Mouse (Mus musculus) limb, embryonic 10.5 days (tissue): Measurements from ENCODE around the gene Mcf2l. TPM values are rescaled to one million over a fixed set of nuclear protein-coding genes. Genes with fewer than 3 reads are reported as not detected.

Experiments used
- DNase-seq: peaks from one replicate; pipeline ENCODE4 v3.0.0-alpha.2; 2017; ENCODE audit warnings: low spot score
- H3K27ac ChIP-seq: fragments of 300-500 bp; sonication (generic); 2 replicates; pipeline ENCODE4 v1.5.1; 2016; ENCODE audit warnings: mild to moderate bottlenecking
- H3K27me3 ChIP-seq: fragments of 300-500 bp; sonication (generic); 2 replicates; pipeline ENCODE4 v1.6.1; 2016; ENCODE audit warnings: low read depth, mild to moderate bottlenecking; ENCODE audit not compliant: poor library complexity, severe bottlenecking
- H3K36me3 ChIP-seq: fragments of 300-500 bp; sonication (generic); 2 replicates; pipeline ENCODE4 v1.6.1; 2016; ENCODE audit warnings: mild to moderate bottlenecking, moderate library complexity
- H3K4me1 ChIP-seq: fragments of 300-500 bp; sonication (generic); 2 replicates; pipeline ENCODE4 v1.6.1; 2016
- H3K4me3 ChIP-seq: fragments of 300-500 bp; sonication (generic); 2 replicates; pipeline ENCODE4 v1.5.1; 2016; ENCODE audit warnings: mild to moderate bottlenecking, moderate library complexity
- H3K9me3 ChIP-seq: fragments of 300-500 bp; sonication (generic); replicated peaks from 2 replicates; pipeline ENCODE4 v1.6.1; 2016; ENCODE audit warnings: mild to moderate bottlenecking
- WGBS: fragments of 180-500 bp; shearing (Covaris S2); methylation state at CpG from one replicate; pipeline ENCODE4 v1.1.7; 2016; 5-methylcytosine and 5-hydroxymethylcytosine counted together
- polyA plus RNA-seq: library from polyadenylated mRNA; unstranded; fragments of >200 nt; fragmentation: Nextera tagmentation; extraction: Ambion mirVana; gene quantifications from 2 replicates; pipeline ENCODE4 v1.2.1, GENCODE M21; 2016

Gene Mcf2l
- polyA plus RNA-seq, 1 experiment from 2014 or later: 10.3 TPM

DNA sequence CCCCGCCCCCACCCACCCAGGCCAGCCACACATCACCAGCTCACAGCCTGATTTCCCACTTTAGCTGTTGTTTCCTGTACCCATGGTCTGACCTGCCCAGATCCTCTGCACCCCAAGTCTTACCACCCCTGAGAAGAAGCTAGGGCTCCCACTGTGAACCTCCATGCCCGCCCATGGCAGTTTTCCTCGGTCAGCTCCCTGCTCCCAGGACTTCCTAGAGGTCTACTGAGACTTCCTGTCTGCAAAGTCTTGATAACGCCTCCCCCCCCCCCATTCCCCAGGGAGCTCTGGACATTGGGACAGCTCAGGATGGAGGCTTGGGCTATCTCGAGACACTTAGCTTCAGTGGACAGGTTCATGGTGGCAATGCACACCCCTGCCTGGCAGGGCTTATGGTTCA lies 31.5 kb downstream of the Mcf2l start:
- Histone ChIP-seq H3K9me3 (no peaks in the 10 kb centered on the region), H3K27me3 (no peaks in the 10 kb centered on the region), H3K4me1 (peaks cover 19% of the 10 kb centered on the region), H3K4me3 (no peak overlapping the region), H3K36me3 (no peaks in the 10 kb centered on the region), H3K27ac (no peak overlapping the region)
- DNase-seq: no peak
- 78% methylated on average over 5 of the region's 5 CpGs for WGBS

DNA sequence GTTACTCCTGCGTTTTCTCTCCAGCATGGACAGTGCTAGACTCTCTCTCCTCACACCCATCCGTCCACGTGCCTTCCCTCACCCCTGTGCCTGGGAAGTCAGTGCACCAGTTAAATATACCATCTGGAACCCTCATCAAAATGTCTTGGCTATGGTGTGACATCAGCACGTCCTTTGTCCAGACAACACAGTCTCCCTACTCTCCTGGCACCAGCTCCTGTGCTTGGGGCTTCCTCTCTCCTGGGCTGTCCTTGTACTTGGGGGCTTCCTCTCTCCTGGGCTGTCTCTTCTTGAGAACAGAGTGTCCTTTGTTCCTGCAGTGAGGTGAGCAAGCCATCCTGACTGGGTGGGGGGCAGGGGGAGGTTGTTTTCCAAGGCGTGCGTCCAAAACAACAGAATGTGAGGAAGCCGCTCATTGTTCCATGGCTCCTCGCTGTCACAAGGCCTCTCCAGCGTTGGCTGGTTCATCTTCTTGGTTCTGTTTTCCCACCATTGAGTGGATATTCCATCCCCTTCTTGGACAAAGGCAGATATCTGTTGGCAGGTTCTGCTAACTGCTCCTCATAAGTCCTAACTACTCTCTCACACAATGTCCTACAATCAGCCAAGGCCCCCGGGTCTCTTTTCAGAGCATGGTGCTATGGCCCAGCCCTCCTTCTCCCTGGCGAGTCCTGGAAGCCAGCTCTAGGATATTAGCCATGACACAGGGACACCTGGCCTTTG lies 32.2 kb downstream of the Mcf2l start:
- Histone ChIP-seq H3K4me3 (no peak overlapping the region), H3K27ac (peak overlapping the region; percentile 46; the same call in 1 of the 2 replicates), H3K4me1 (peaks cover 19% of the 10 kb centered on the region), H3K27me3 (no peaks in the 10 kb centered on the region), H3K9me3 (no peaks in the 10 kb centered on the region), H3K36me3 (no peaks in the 10 kb centered on the region)
- no peak for DNase-seq
- 89% methylated on average over 11 of the region's 11 CpGs for WGBS

DNA sequence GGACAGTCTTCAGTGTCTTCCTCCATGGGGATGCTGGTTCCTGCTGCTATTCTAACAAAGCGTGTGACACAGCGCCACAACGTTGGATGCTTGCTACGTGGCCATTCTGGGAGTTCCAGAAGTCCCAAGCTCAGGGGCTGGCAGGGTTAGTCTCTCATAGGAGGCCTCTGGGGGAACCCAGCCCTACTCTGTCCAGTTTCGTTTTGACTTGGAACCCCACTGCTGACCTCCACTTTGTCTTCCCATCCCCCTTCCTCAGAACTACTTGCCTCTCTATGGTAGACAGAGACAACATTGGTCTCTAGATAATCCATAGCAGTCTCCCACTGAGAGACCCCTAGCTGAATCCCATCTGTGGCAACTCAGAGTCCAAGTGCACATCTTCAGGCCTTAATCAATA lies 33.0 kb downstream of the Mcf2l start:
- no peaks in the 10 kb centered on the region for H3K9me3 ChIP-seq
- no peaks in the 10 kb centered on the region for H3K27me3 ChIP-seq
- 74% methylated on average over 5 of the region's 5 CpGs for WGBS
- no peak for DNase-seq
- no peak overlapping the region for H3K4me3 ChIP-seq
- no peak overlapping the region for H3K27ac ChIP-seq
- H3K36me3 ChIP-seq: no peaks in the 10 kb centered on the region
- H3K4me1 ChIP-seq: peaks cover 17% of the 10 kb centered on the region

DNA sequence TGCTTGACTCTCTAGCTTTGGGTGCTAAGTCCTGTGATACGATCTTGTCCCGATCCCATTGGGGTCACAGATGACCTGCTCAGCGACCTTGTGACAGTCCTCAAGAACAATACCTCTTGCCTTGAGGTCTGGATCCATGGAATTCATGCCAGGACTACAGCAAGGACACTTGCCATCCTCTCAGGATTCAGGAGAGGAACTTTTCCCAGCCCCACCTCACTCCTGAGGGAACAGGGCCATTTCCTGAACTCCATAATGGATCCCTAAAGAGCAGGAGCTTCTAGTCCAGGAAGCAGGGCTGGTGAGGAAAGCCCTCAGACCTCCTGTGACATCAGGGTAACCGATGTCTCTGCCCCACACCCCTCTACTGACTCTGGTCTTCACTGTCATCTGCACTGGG lies 34.1 kb downstream of the Mcf2l start:
- Histone ChIP-seq H3K36me3 (peaks cover 2% of the 10 kb centered on the region; the same call in 1 of the 2 replicates), H3K27me3 (no peaks in the 10 kb centered on the region), H3K9me3 (no peaks in the 10 kb centered on the region), H3K4me1 (peaks cover 28% of the 10 kb centered on the region), H3K4me3 (no peak overlapping the region), H3K27ac (no peak overlapping the region)
- DNase-seq: no peak
- WGBS: 74% methylated on average over 4 of the region's 4 CpGs

DNA sequence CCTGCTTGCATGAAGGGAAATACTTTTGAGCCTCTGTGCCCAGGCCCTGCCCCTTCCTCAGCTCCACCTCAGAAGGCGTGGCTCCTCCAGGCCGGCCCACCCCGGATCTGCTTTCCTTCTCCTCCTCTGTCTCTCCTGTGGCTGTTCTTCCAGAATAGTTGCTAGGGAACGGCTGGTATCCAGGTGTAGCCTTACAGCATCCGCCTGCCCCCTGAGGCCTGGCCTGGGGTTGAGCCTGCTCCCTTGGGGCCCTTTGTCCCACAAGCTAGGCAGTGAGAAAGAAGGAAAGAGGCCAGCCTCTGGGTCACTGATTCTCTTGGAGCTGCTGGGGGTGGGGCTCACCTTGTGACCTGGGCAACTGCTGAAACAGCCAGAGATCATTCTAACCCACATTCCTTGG lies 38.4 kb downstream of the Mcf2l start:
- peak; percentile 68 for DNase-seq
- H3K4me1 ChIP-seq: peaks cover 36% of the 10 kb centered on the region
- peak overlapping the region; percentile 77 for H3K27ac ChIP-seq

DNA sequence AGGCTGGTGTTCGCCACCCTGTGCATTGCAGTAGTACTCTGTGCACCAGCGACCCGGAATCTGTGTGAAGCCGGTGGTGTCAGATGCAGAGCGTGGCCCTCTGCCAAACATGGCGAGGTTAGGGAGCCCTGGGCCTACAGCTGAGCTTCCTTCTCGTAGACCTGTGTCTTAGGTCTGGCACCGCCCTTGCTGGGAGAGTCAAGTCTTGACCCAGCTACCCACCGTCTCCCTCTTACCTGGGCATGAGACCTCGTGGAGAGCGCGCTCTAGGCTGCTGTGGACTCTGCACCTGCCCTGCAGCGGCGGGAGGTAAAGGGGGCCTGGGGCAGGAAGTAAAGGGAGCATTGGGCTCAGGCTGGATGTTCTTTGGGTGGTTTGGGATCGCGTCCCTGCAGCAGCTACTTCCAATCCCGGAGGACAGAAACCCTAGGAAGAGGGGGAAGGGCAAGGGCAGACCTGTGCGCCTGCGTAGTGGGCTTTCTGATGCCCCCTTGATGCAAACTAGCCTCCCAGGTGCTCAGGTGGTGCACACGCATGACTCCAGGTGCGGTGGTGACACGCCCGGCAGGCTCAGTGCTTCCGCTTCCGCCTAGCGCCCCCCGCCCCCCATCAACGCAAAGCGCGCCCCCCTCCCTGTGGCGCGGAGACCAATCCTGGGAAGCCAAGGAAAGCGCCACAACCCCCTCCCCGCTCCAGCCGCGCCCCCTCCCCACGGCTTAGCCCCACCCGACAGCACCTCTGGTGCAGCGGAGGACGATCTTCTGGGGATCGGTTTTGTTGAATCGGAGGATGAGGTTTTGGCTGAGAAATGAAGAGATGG lies 41.8 kb downstream of the Mcf2l start:
- H3K36me3 ChIP-seq: peaks cover 9% of the 10 kb centered on the region; the same call in 1 of the 2 replicates
- peaks cover 11% of the 10 kb centered on the region; the same call in 1 of the 2 replicates for H3K27me3 ChIP-seq
- peak overlapping the region; percentile 68 for H3K4me3 ChIP-seq
- H3K9me3 ChIP-seq: no peaks in the 10 kb centered on the region
- peak; percentile 79 for DNase-seq
- H3K27ac ChIP-seq: peak overlapping the region; percentile 81
- peaks cover 32% of the 10 kb centered on the region for H3K4me1 ChIP-seq
- 17% methylated on average over 42 of the region's 42 CpGs for WGBS

More for the DNA sequence above, 38.4 kb downstream of the Mcf2l start:
- Histone ChIP-seq H3K36me3 (peaks cover 9% of the 10 kb centered on the region; the same call in 1 of the 2 replicates), H3K9me3 (no peaks in the 10 kb centered on the region), H3K27me3 (peaks cover 10% of the 10 kb centered on the region; the same call in 1 of the 2 replicates), H3K4me3 (peak overlapping the region; percentile 17; the same call in 1 of the 2 replicates)
- 30% methylated on average over 5 of the region's 5 CpGs for WGBS

DNA sequence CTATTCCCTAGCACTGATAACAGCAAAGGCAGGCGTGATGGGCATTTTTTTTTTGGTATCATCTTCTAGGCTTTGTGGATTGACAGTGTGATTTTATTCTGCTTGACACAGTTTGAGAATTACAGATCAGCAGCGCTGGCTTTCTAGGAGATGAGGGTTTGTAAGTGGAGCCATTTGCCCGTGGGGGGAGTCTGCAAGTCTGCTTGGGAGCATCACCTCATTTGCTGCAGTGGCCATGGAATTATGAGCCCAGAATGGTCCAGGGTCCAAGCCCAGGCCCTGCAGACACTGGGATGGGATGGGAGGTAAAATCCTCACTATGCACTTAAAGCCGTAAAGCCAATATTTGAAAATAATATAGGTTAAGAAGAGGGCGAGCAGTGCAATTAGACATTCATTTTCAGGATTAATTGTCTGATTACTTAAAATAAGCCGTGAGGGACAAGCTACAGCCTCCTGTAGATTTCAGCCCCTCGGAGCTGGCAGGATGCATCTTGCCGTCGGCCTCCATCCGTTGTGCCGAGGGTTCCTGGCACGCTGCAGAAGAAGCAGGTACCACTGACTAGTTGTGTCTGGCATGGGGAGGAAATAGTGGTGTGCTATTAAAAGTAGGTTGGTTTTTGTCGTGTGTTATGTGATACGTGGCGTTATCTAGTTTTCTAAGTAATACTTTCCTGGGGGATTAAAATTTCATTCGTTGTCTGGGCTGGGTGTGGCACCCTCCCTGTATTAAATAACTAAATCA lies 42.7 kb downstream of the Mcf2l start:
- 77% methylated on average over 16 of the region's 16 CpGs for WGBS
- 0 out of 2 replicates have a peak overlapping the region, but pooled peaks have one; percentile 81 for H3K27ac ChIP-seq

DNA sequence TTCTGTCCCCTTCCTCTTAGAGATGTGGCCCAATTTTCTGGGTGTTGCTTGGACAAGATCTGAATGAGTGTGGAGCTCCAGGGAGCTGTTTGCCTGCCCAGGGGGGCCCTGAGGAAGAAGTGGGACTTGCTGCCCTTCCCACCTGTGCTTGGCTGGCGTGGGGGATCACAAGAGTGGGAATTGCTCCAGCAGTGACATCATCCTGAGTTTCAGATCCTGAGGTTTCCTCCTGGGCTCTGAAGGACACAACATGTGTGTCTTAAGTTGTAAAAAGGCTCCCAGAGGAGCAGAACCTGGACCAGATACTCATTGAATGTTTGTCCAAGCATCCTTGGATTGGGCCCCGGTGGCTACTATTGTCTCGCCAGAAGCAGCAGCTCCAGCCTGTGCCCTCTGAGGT lies 43.4 kb downstream of the Mcf2l start:
- H3K4me3 ChIP-seq: no peak overlapping the region
- H3K27me3 ChIP-seq: peaks cover 11% of the 10 kb centered on the region; the same call in 1 of the 2 replicates
- 89% methylated on average over 3 of the region's 3 CpGs for WGBS
- no peak for DNase-seq
- no peaks in the 10 kb centered on the region for H3K9me3 ChIP-seq
- H3K4me1 ChIP-seq: peaks cover 23% of the 10 kb centered on the region
- peaks cover 9% of the 10 kb centered on the region; the same call in 1 of the 2 replicates for H3K36me3 ChIP-seq
- no peak overlapping the region for H3K27ac ChIP-seq

More for the DNA sequence above, 42.7 kb downstream of the Mcf2l start:
- peaks cover 11% of the 10 kb centered on the region; the same call in 1 of the 2 replicates for H3K27me3 ChIP-seq
- no peak for DNase-seq
- peak overlapping the region; percentile 68 for H3K4me3 ChIP-seq
- peaks cover 30% of the 10 kb centered on the region for H3K4me1 ChIP-seq
- H3K36me3 ChIP-seq: peaks cover 9% of the 10 kb centered on the region; the same call in 1 of the 2 replicates
- no peaks in the 10 kb centered on the region for H3K9me3 ChIP-seq

DNA sequence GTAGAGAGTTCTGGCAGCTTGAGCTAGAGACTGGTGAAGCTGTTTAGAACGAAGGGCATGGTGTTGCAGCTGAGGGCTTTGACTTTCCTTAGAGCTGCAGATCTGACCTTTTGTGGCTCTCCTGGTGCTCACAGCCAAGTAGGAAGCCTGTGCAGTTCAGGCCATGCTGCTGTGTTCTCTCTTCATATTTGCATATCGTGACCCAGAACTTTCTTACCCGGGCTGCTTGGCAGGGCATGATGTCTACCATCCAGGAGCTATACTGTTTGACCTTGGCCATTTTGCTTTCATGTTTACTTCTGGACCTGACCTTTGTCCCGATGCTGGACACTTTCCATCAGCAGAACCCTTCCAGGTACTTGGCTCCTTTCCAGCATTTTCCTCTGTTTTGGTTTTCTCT lies 44.2 kb downstream of the Mcf2l start:
- Histone ChIP-seq H3K9me3 (no peaks in the 10 kb centered on the region), H3K4me1 (peaks cover 16% of the 10 kb centered on the region), H3K4me3 (no peak overlapping the region), H3K27me3 (peaks cover 11% of the 10 kb centered on the region; the same call in 1 of the 2 replicates), H3K27ac (no peak overlapping the region), H3K36me3 (peaks cover 6% of the 10 kb centered on the region; the same call in 1 of the 2 replicates)
- DNase-seq: no peak
- 89% methylated on average over 4 of the region's 4 CpGs for WGBS

DNA sequence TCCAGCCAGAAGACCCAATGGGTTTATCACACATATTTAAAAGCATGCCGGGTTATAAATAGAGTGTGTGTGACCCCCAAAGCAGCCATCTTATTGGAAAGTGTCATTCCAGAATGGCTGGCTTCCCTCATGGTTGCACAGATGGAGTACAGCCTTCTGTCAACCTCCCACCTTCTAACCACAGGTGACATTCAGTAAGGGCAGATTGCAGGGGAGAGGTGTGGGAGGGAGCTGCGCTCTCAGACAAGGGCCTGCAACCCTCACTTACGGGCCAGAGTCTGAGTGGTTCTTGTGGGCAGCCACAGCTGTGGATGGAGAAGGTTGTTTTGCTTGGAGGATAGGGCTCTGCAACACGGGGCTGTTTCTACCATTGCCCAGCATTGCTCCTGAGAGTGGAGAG lies 47.0 kb downstream of the Mcf2l start:
- WGBS: 80% methylated on average over 4 of the region's 4 CpGs
- no peak for DNase-seq
- Histone ChIP-seq H3K27me3 (peaks cover 11% of the 10 kb centered on the region; the same call in 1 of the 2 replicates), H3K4me3 (no peak overlapping the region), H3K9me3 (no peaks in the 10 kb centered on the region), H3K4me1 (peaks cover 9% of the 10 kb centered on the region), H3K27ac (no peak overlapping the region), H3K36me3 (no peaks in the 10 kb centered on the region)

DNA sequence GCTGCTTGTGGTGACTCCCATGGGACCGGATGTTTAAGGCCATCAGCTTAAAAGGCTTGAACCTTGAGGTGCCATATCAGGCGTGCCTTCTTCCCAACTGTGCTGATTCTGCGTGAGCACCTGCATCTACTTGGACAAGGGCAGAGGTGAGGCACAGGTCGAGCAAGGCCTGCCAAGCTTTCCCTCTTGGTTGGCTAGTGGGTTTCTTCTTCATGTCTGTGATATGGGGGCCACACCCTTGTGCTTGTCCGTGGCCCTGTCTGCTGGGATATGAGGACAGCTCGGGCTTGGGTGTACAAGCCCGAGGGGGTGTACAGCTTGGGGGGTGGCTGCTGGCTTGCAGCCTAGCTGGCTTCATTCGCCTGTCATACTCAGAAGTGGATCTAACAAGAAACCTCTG lies 51.4 kb downstream of the Mcf2l start:
- 92% methylated on average over 8 of the region's 8 CpGs for WGBS
- Histone ChIP-seq H3K4me3 (no peak overlapping the region), H3K27me3 (no peaks in the 10 kb centered on the region), H3K27ac (no peak overlapping the region), H3K36me3 (no peaks in the 10 kb centered on the region), H3K9me3 (no peaks in the 10 kb centered on the region), H3K4me1 (peaks cover 12% of the 10 kb centered on the region; the same call in 1 of the 2 replicates)
- DNase-seq: no peak

DNA sequence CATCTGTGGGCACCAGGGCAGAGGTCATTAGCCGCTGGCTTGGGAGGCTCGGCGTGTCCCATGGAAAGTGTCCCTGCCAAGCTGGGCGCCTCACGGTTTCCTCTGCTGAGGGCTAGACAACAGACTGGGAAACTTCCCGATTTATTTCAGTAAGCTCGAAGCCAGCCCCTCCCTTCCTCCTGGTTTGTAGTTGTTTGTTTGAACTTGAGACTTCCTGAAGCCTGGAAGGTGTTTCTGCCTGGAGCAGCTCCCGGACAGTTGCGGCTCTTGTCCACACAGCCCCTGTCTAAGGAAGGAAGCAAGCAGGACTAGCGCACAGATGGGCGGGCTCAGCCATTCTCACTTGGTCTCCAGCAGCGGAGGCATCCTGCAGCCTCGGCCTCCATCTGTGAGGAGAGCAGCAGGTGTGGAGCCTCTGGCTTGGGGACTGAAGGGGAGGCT lies 52.4 kb downstream of the Mcf2l start:
- Histone ChIP-seq H3K4me3 (no peak overlapping the region), H3K27me3 (no peaks in the 10 kb centered on the region), H3K9me3 (no peaks in the 10 kb centered on the region), H3K36me3 (no peaks in the 10 kb centered on the region), H3K4me1 (peaks cover 22% of the 10 kb centered on the region), H3K27ac (no peak overlapping the region)
- no peak for DNase-seq
- WGBS: 65% methylated on average over 13 of the region's 13 CpGs
